Mouse (Mus musculus): ENCODE results near the gene Adamts4. TPM values are rescaled to one million over a fixed set of nuclear protein-coding genes. Genes with fewer than 3 reads are reported as not detected.

Gene Adamts4
- polyA plus RNA-seq, 1 experiment from 2014 or later: 11.7 TPM

DNA sequence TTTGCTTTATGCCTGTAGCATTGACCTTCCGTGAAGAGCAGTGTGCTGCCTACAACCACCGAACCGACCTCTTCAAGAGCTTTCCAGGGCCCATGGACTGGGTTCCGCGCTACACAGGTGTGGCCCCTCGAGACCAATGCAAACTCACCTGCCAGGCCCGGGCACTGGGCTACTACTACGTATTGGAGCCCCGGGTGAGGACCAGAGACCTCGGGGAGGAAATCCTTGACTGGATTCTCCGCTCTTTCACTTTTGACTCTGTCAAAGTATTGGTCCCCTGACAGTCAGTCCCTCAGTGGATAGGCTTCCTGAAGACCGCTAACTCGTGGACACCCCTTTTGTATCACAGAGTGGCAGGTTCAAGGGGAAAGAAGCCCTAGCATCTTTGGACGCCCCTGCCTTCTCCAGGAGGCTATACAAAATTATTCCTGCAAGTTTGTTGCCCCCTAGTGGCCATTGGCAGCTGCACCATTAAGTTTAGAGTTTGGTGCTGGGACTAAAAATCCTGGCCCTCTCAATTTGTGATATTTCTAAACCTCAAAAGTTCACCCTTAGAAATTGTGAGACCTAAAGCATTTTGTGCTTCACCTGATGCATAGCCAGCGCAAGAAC is 6.8 kb downstream of the Adamts4 start:
- H3K4me1 ChIP-seq (ENCODE audit: control insufficient read depth, insufficient read depth, low read length): peaks cover 10% of the 10 kb centered on the region
- DNase-seq (ENCODE audit: low spot score) (peak; percentile 84), ATAC-seq (ENCODE audit: low read depth) (peak; percentile 35; the same call in 1 of the 2 replicates)
- H3K27ac ChIP-seq (replicated peaks; ENCODE audit: low read depth, low read length): no peak overlapping the region
- no peak overlapping the region for H3K9ac ChIP-seq (ENCODE audit: low read depth, low read length)
- no peaks in the 10 kb centered on the region for H3K27me3 ChIP-seq (replicated peaks; ENCODE audit: control insufficient read depth, insufficient read depth, low read length)
- peaks cover 65% of the 10 kb centered on the region for H3K36me3 ChIP-seq (ENCODE audit: control insufficient read depth, insufficient read depth, low read length)
- H3K9me3 ChIP-seq (ENCODE audit: control insufficient read depth, low read length): no peaks in the 10 kb centered on the region
- no peak overlapping the region for H3K4me2 ChIP-seq (ENCODE audit: low read depth, low read length)
- 69% methylated on average over 15 of the region's 15 CpGs for WGBS
- no peak overlapping the region for H3K4me3 ChIP-seq (ENCODE audit: low read depth, low read length)

DNA sequence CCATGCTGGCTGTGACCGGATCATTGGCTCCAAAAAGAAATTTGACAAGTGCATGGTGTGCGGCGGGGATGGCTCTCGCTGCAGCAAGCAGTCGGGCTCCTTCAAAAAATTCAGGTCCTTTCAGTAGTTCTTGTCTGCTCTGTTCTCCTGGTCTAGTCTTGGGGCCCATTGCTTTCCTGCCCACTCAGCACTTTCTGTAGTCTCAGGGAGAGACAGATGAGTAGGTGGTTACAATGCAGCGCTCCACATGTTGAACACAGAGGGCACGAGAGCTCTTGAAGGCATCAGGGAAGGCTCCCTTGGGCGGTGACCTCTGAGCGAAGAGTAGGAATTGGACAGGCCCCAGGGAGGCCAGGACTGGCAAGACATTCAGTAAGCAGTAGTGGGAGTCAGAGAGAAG is 7.6 kb downstream of the Adamts4 start:
- Histone ChIP-seq H3K4me2 (ENCODE audit: low read depth, low read length) (no peak overlapping the region), H3K4me3 (ENCODE audit: low read depth, low read length) (no peak overlapping the region), H3K36me3 (ENCODE audit: control insufficient read depth, insufficient read depth, low read length) (peaks cover 64% of the 10 kb centered on the region), H3K27ac (replicated peaks; ENCODE audit: low read depth, low read length) (no peak overlapping the region), H3K27me3 (replicated peaks; ENCODE audit: control insufficient read depth, insufficient read depth, low read length) (no peaks in the 10 kb centered on the region), H3K4me1 (ENCODE audit: control insufficient read depth, insufficient read depth, low read length) (peaks cover 9% of the 10 kb centered on the region), H3K9ac (ENCODE audit: low read depth, low read length) (no peak overlapping the region), H3K9me3 (ENCODE audit: control insufficient read depth, low read length) (no peaks in the 10 kb centered on the region)
- DNase-seq (ENCODE audit: low spot score) (no peak), ATAC-seq (ENCODE audit: low read depth) (no peak)
- WGBS: 88% methylated on average over 9 of the region's 9 CpGs

DNA sequence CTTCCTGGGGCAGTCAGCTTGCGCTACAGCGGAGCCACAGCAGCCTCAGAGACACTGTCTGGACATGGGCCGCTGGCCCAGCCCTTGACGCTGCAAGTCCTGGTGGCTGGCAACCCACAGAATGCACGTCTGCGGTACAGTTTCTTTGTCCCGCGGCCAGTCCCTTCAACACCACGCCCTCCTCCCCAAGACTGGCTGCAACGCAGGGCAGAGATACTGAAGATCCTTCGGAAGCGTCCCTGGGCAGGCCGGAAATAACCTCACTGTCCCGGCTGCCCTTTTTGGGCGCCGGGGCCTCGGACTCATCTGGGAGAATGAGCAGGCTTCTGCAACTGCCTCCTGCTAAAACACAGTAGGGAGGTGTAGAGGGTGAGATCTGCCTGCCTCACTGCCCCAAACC is 8.7 kb downstream of the Adamts4 start:
- Histone ChIP-seq H3K4me2 (ENCODE audit: low read depth, low read length) (no peak overlapping the region), H3K4me3 (ENCODE audit: low read depth, low read length) (no peak overlapping the region), H3K9ac (ENCODE audit: low read depth, low read length) (no peak overlapping the region), H3K27ac (replicated peaks; ENCODE audit: low read depth, low read length) (no peak overlapping the region), H3K4me1 (ENCODE audit: control insufficient read depth, insufficient read depth, low read length) (peaks cover 16% of the 10 kb centered on the region), H3K36me3 (ENCODE audit: control insufficient read depth, insufficient read depth, low read length) (peaks cover 54% of the 10 kb centered on the region), H3K27me3 (replicated peaks; ENCODE audit: control insufficient read depth, insufficient read depth, low read length) (no peaks in the 10 kb centered on the region), H3K9me3 (ENCODE audit: control insufficient read depth, low read length) (no peaks in the 10 kb centered on the region)
- WGBS: 82% methylated on average over 17 of the region's 17 CpGs
- DNase-seq (ENCODE audit: low spot score): no peak
- ATAC-seq (ENCODE audit: low read depth): no peak

DNA sequence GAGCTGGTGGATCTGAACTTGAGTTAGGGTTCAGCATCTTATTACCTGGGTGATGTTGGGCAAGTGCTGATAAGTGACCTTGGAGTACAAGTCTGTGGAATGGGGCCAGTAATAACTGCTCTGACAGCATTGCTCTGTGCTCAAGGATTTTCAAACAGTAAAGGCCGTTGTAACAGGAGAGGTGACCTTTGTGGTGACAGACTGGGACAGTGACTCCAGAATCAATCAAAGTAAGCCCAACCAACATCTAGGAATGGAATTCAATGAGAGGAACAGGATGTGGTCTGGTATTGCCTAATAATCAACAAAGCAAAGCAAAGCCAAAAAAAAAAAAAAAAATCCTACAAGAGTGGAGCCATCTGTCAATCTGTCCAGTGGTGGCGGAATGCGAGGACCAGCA is 10.1 kb downstream of the Adamts4 start:
- DNase-seq (ENCODE audit: low spot score) (no peak), ATAC-seq (ENCODE audit: low read depth) (no peak)
- Histone ChIP-seq H3K36me3 (ENCODE audit: control insufficient read depth, insufficient read depth, low read length) (peaks cover 43% of the 10 kb centered on the region), H3K4me3 (ENCODE audit: low read depth, low read length) (no peak overlapping the region), H3K4me2 (ENCODE audit: low read depth, low read length) (no peak overlapping the region), H3K9ac (ENCODE audit: low read depth, low read length) (no peak overlapping the region), H3K27me3 (replicated peaks; ENCODE audit: control insufficient read depth, insufficient read depth, low read length) (no peaks in the 10 kb centered on the region), H3K27ac (replicated peaks; ENCODE audit: low read depth, low read length) (no peak overlapping the region), H3K4me1 (ENCODE audit: control insufficient read depth, insufficient read depth, low read length) (peaks cover 16% of the 10 kb centered on the region), H3K9me3 (ENCODE audit: control insufficient read depth, low read length) (no peaks in the 10 kb centered on the region)
- WGBS: 76% methylated on average over 3 of the region's 3 CpGs

DNA sequence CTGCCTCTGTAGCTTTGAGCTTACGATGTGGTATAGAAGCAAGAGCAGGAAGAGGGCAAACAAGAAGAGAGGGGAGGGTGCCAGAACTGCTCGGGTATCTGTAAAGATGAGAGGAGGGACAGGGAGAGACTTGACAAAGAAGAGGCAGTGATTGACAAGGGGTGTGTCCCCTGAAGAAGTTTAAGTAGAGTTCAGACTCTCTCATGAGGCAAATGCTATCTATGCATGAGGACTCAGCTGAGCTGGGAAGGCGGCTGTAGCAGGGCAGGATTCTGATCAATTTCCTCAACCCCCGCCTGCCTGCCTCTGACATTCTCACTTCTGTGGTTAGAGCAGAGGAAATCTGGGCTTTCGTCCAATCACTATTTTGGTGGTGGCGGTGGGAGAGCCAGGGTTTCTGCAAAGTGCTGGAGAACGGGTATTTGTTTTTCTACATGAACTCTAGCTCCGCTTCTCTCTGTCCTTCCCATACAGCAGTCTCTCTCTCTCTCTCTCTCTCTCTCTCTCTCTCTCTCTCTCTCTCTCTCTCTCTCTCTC is 12.4 kb downstream of the Adamts4 start:
- DNase-seq (ENCODE audit: low spot score) (peak; percentile 96), ATAC-seq (ENCODE audit: low read depth) (peak; percentile 87)
- H3K36me3 ChIP-seq (ENCODE audit: control insufficient read depth, insufficient read depth, low read length): peaks cover 25% of the 10 kb centered on the region

DNA sequence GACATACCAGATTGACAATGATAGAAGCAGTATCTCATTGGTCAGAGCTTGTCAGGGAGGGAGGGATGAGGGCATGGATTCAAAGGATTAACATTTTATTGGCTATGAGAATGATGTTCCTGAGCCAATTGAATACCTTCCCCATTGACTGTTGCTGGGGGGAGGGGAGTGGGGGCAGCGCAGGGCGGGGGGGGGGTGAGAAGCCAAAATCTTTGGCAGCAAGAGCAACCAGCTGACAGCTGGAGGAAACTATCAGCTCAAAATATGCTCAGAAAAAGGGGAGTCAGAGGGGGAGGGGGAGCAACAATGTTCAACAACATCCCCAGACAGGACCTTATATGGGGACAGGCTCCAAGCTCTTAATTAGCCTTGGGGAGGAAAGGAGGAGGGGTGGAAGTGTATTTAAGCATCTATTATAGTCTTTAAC is 13.0 kb downstream of the Adamts4 start:
- peaks cover 16% of the 10 kb centered on the region for H3K4me1 ChIP-seq (ENCODE audit: control insufficient read depth, insufficient read depth, low read length)
- H3K4me3 ChIP-seq (ENCODE audit: low read depth, low read length): peak overlapping the region; percentile 17; the same call in 1 of the 2 replicates
- H3K9me3 ChIP-seq (ENCODE audit: control insufficient read depth, low read length): no peaks in the 10 kb centered on the region
- peaks cover 20% of the 10 kb centered on the region for H3K36me3 ChIP-seq (ENCODE audit: control insufficient read depth, insufficient read depth, low read length)
- ATAC-seq (ENCODE audit: low read depth) (peak; percentile 92), DNase-seq (ENCODE audit: low spot score) (peak; percentile 95)
- WGBS: 0% methylated on average over 2 of the region's 2 CpGs
- no peaks in the 10 kb centered on the region for H3K27me3 ChIP-seq (replicated peaks; ENCODE audit: control insufficient read depth, insufficient read depth, low read length)
- peak overlapping the region; percentile 87 for H3K27ac ChIP-seq (replicated peaks; ENCODE audit: low read depth, low read length)
- H3K9ac ChIP-seq (ENCODE audit: low read depth, low read length): no peak overlapping the region
- H3K4me2 ChIP-seq (ENCODE audit: low read depth, low read length): peak overlapping the region; percentile 49

More for the DNA sequence above, 12.4 kb downstream of the Adamts4 start:
- no peaks in the 10 kb centered on the region for H3K9me3 ChIP-seq (ENCODE audit: control insufficient read depth, low read length)
- H3K4me1 ChIP-seq (ENCODE audit: control insufficient read depth, insufficient read depth, low read length): peaks cover 16% of the 10 kb centered on the region
- peak overlapping the region; percentile 49 for H3K4me2 ChIP-seq (ENCODE audit: low read depth, low read length)
- H3K9ac ChIP-seq (ENCODE audit: low read depth, low read length): peak overlapping the region; percentile 14
- H3K27ac ChIP-seq (replicated peaks; ENCODE audit: low read depth, low read length): peak overlapping the region; percentile 87
- H3K4me3 ChIP-seq (ENCODE audit: low read depth, low read length): peak overlapping the region; percentile 17
- no peaks in the 10 kb centered on the region for H3K27me3 ChIP-seq (replicated peaks; ENCODE audit: control insufficient read depth, insufficient read depth, low read length)
- 3% methylated on average over 8 of the region's 8 CpGs for WGBS

DNA sequence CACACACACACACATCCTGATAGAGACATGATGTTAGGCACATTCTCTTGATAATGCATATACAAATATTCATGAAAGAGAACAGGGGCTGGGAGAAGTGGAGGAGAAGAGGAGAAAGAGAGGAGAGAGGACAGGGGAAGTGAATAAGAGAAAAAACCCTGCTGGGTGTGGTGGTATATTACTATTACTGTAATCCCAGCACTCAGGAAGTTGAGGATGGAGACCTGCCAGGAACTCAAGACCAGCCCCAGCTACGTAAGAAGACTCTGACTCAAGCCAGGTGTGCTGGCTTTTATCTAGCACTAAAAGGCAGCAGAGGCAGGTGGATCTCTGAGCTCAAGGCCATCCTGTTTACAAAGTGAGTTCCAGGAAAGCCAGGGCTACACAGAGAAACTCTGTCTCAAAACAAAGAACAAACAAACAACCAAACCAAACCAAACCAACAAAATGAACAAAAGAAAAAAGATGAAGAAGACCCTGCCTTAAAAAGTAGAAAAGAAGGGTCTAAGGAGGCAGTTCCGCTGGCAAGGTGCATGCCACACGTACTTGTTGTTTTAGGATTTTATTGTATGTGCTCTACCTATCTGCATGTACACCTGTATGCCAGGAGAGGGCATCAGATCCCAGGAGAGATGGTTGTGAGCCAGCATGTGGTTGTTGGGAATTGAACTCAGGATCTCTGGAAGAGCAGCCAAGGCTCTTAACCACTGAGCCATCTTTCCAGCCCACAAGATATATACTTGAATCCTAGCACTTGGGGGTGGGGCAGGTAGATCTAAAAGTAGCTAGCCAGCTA is 13.6 kb downstream of the Adamts4 start:
- peak overlapping the region; percentile 49 for H3K4me2 ChIP-seq (ENCODE audit: low read depth, low read length)
- no peak overlapping the region for H3K4me3 ChIP-seq (ENCODE audit: low read depth, low read length)
- no peaks in the 10 kb centered on the region for H3K27me3 ChIP-seq (replicated peaks; ENCODE audit: control insufficient read depth, insufficient read depth, low read length)
- H3K27ac ChIP-seq (replicated peaks; ENCODE audit: low read depth, low read length): peak overlapping the region; percentile 87
- no peak overlapping the region for H3K9ac ChIP-seq (ENCODE audit: low read depth, low read length)
- DNase-seq (ENCODE audit: low spot score): peak; percentile 63
- peaks cover 15% of the 10 kb centered on the region; the same call in 1 of the 2 replicates for H3K36me3 ChIP-seq (ENCODE audit: control insufficient read depth, insufficient read depth, low read length)
- 70% methylated on average over 3 of the region's 3 CpGs for WGBS
- H3K9me3 ChIP-seq (ENCODE audit: control insufficient read depth, low read length): no peaks in the 10 kb centered on the region
- H3K4me1 ChIP-seq (ENCODE audit: control insufficient read depth, insufficient read depth, low read length): peaks cover 16% of the 10 kb centered on the region
- no peak for ATAC-seq (ENCODE audit: low read depth)

DNA sequence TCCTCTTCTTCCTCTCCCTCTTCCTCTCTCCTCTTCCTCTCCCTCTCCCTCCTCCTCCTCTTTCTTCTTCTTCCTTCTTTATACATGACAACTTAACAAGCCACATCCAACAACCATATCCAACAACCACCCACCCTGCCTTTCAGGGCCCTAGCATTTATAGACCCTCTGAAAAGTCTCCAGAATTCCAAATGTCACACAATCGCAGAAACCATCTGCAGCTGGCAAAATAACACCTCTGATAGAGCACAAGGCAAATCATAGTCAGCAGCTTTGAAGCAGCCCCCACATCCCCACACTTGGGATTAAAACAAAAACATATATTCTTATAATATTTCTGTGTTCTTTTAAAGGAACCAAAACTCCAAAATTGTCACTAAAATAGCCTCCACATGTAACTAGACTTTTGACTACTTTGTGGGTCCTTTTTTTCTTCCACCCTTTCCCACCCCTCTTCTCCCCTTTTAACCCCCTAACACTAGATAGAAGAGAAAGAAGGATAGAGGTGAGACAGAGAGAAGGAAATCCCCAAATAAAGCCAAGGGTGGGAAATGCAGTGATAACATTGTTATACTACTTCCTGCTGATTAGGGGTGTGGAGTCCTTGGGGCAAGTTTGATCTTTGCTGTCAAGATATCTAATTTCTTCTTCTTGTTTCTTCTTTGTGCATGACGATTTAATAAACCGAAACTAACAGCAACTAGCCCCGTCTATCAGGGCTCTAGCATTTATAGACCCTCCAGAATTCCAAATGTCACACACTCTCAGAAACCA is 15.9 kb downstream of the Adamts4 start:
- H3K4me1 ChIP-seq (ENCODE audit: control insufficient read depth, insufficient read depth, low read length): peaks cover 23% of the 10 kb centered on the region
- ATAC-seq (ENCODE audit: low read depth): no peak
- no peak for DNase-seq (ENCODE audit: low spot score)

More for the DNA sequence above, 15.9 kb downstream of the Adamts4 start:
- H3K4me3 ChIP-seq (ENCODE audit: low read depth, low read length): no peak overlapping the region
- H3K9me3 ChIP-seq (ENCODE audit: control insufficient read depth, low read length): no peaks in the 10 kb centered on the region
- WGBS: 52% methylated on average over 4 of the region's 4 CpGs
- no peak overlapping the region for H3K27ac ChIP-seq (replicated peaks; ENCODE audit: low read depth, low read length)
- H3K36me3 ChIP-seq (ENCODE audit: control insufficient read depth, insufficient read depth, low read length): no peaks in the 10 kb centered on the region
- no peak overlapping the region for H3K4me2 ChIP-seq (ENCODE audit: low read depth, low read length)
- no peaks in the 10 kb centered on the region for H3K27me3 ChIP-seq (replicated peaks; ENCODE audit: control insufficient read depth, insufficient read depth, low read length)
- H3K9ac ChIP-seq (ENCODE audit: low read depth, low read length): no peak overlapping the region
